Mouse (Mus musculus): ENCODE measurements around the gene Fga. TPM values are rescaled to one million over a fixed set of nuclear protein-coding genes. Genes with fewer than 3 reads are reported as not detected.

The Fga gene
- polyA plus RNA-seq, 1 experiment from 2014 or later, result 19.2 TPM

GRCm38 (mm10) chr3:83016236-83016635 lies 9.6 kb upstream of the Fga start:
- Histone ChIP-seq H3K27me3 (replicated peaks; ENCODE audit: control insufficient read depth, insufficient read depth, low read length) (no peaks in the 10 kb centered on the region), H3K4me2 (ENCODE audit: low read depth, low read length) (no peak overlapping the region), H3K4me3 (ENCODE audit: low read length) (no peak overlapping the region), H3K9me3 (ENCODE audit: control insufficient read depth, low read length) (no peaks in the 10 kb centered on the region), H3K36me3 (ENCODE audit: control insufficient read depth, insufficient read depth, low read length) (no peaks in the 10 kb centered on the region), H3K9ac (ENCODE audit: low read depth, low read length) (no peak overlapping the region), H3K4me1 (ENCODE audit: control insufficient read depth, insufficient read depth, low read length) (no peaks in the 10 kb centered on the region), H3K27ac (ENCODE audit: low read length) (no peak overlapping the region)
- 86% methylated on average over 1 of the region's 1 CpGs for WGBS
- no peak for ATAC-seq

GRCm38 (mm10) chr3:83020387-83020786 lies 5.5 kb upstream of the Fga start:
- no peak overlapping the region for H3K9ac ChIP-seq (ENCODE audit: low read depth, low read length)
- H3K4me1 ChIP-seq (ENCODE audit: control insufficient read depth, insufficient read depth, low read length), result no peaks in the 10 kb centered on the region
- H3K9me3 ChIP-seq (ENCODE audit: control insufficient read depth, low read length), result no peaks in the 10 kb centered on the region
- no peak overlapping the region for H3K4me2 ChIP-seq (ENCODE audit: low read depth, low read length)
- ATAC-seq, result peak; percentile 87
- no peak overlapping the region for H3K27ac ChIP-seq (ENCODE audit: low read length)
- no peaks in the 10 kb centered on the region for H3K27me3 ChIP-seq (replicated peaks; ENCODE audit: control insufficient read depth, insufficient read depth, low read length)
- WGBS, result 67% methylated on average over 2 of the region's 2 CpGs
- H3K36me3 ChIP-seq (ENCODE audit: control insufficient read depth, insufficient read depth, low read length), result no peaks in the 10 kb centered on the region
- H3K4me3 ChIP-seq (ENCODE audit: low read length), result no peak overlapping the region

- H3K4me1 ChIP-seq (ENCODE audit: control insufficient read depth, insufficient read depth, low read length), result no peaks in the 10 kb centered on the region
- no peaks in the 10 kb centered on the region for H3K9me3 ChIP-seq (ENCODE audit: control insufficient read depth, low read length)
- no peak overlapping the region for H3K4me3 ChIP-seq (ENCODE audit: low read length)
- H3K27me3 ChIP-seq (replicated peaks; ENCODE audit: control insufficient read depth, insufficient read depth, low read length), result no peaks in the 10 kb centered on the region
- WGBS, result 84% methylated on average over 5 of the region's 5 CpGs
- no peak overlapping the region for H3K9ac ChIP-seq (ENCODE audit: low read depth, low read length)
- no peak overlapping the region for H3K27ac ChIP-seq (ENCODE audit: low read length)
- H3K36me3 ChIP-seq (ENCODE audit: control insufficient read depth, insufficient read depth, low read length), result no peaks in the 10 kb centered on the region
- no peak for ATAC-seq
- H3K4me2 ChIP-seq (ENCODE audit: low read depth, low read length), result no peak overlapping the region
Observed at GRCm38 (mm10) chr3:83021176-83021575, 4.7 kb upstream of the Fga start.

- no peaks in the 10 kb centered on the region for H3K36me3 ChIP-seq (ENCODE audit: control insufficient read depth, insufficient read depth, low read length)
- H3K4me2 ChIP-seq (ENCODE audit: low read depth, low read length), result no peak overlapping the region
- 78% methylated on average over 6 of the region's 6 CpGs for WGBS
- no peaks in the 10 kb centered on the region for H3K9me3 ChIP-seq (ENCODE audit: control insufficient read depth, low read length)
- H3K4me1 ChIP-seq (ENCODE audit: control insufficient read depth, insufficient read depth, low read length), result no peaks in the 10 kb centered on the region
- ATAC-seq, result no peak
- H3K27me3 ChIP-seq (replicated peaks; ENCODE audit: control insufficient read depth, insufficient read depth, low read length), result no peaks in the 10 kb centered on the region
- H3K27ac ChIP-seq (ENCODE audit: low read length), result no peak overlapping the region
- H3K9ac ChIP-seq (ENCODE audit: low read depth, low read length), result no peak overlapping the region
- no peak overlapping the region for H3K4me3 ChIP-seq (ENCODE audit: low read length)
Observed at GRCm38 (mm10) chr3:83025036-83025435, 840 bp upstream of the Fga start.

- H3K27me3 ChIP-seq (replicated peaks; ENCODE audit: control insufficient read depth, insufficient read depth, low read length), result no peaks in the 10 kb centered on the region
- ATAC-seq, result no peak
- H3K9me3 ChIP-seq (ENCODE audit: control insufficient read depth, low read length), result no peaks in the 10 kb centered on the region
- H3K27ac ChIP-seq (ENCODE audit: low read length), result no peak overlapping the region
- H3K4me3 ChIP-seq (ENCODE audit: low read length), result no peak overlapping the region
- H3K4me1 ChIP-seq (ENCODE audit: control insufficient read depth, insufficient read depth, low read length), result no peaks in the 10 kb centered on the region
- H3K9ac ChIP-seq (ENCODE audit: low read depth, low read length), result no peak overlapping the region
- 90% methylated on average over 9 of the region's 9 CpGs for WGBS
- H3K36me3 ChIP-seq (ENCODE audit: control insufficient read depth, insufficient read depth, low read length), result no peaks in the 10 kb centered on the region
- H3K4me2 ChIP-seq (ENCODE audit: low read depth, low read length), result no peak overlapping the region
Observed at GRCm38 (mm10) chr3:83027546-83028251, 1.8 kb downstream of the Fga start.

- Histone ChIP-seq H3K4me3 (ENCODE audit: low read length) (no peak overlapping the region), H3K9ac (ENCODE audit: low read depth, low read length) (no peak overlapping the region), H3K9me3 (ENCODE audit: control insufficient read depth, low read length) (no peaks in the 10 kb centered on the region), H3K27me3 (replicated peaks; ENCODE audit: control insufficient read depth, insufficient read depth, low read length) (no peaks in the 10 kb centered on the region), H3K27ac (ENCODE audit: low read length) (no peak overlapping the region), H3K4me2 (ENCODE audit: low read depth, low read length) (no peak overlapping the region), H3K36me3 (ENCODE audit: control insufficient read depth, insufficient read depth, low read length) (no peaks in the 10 kb centered on the region), H3K4me1 (ENCODE audit: control insufficient read depth, insufficient read depth, low read length) (no peaks in the 10 kb centered on the region)
- ATAC-seq, result no peak
- WGBS, result 83% methylated on average over 4 of the region's 4 CpGs
Observed at GRCm38 (mm10) chr3:83030331-83030730, 4.5 kb downstream of the Fga start.

GRCm38 (mm10) chr3:83032746-83033308 lies 7.0 kb downstream of the Fga start:
- no peak for ATAC-seq
- Histone ChIP-seq H3K4me1 (ENCODE audit: control insufficient read depth, insufficient read depth, low read length) (no peaks in the 10 kb centered on the region), H3K27me3 (replicated peaks; ENCODE audit: control insufficient read depth, insufficient read depth, low read length) (no peaks in the 10 kb centered on the region), H3K4me3 (ENCODE audit: low read length) (no peak overlapping the region), H3K9me3 (ENCODE audit: control insufficient read depth, low read length) (no peaks in the 10 kb centered on the region), H3K4me2 (ENCODE audit: low read depth, low read length) (no peak overlapping the region), H3K27ac (ENCODE audit: low read length) (no peak overlapping the region), H3K36me3 (ENCODE audit: control insufficient read depth, insufficient read depth, low read length) (no peaks in the 10 kb centered on the region), H3K9ac (ENCODE audit: low read depth, low read length) (no peak overlapping the region)
- WGBS, result 62% methylated on average over 13 of the region's 13 CpGs

- Histone ChIP-seq H3K4me2 (ENCODE audit: low read depth, low read length) (no peak overlapping the region), H3K9ac (ENCODE audit: low read depth, low read length) (no peak overlapping the region), H3K4me1 (ENCODE audit: control insufficient read depth, insufficient read depth, low read length) (no peaks in the 10 kb centered on the region), H3K9me3 (ENCODE audit: control insufficient read depth, low read length) (no peaks in the 10 kb centered on the region), H3K36me3 (ENCODE audit: control insufficient read depth, insufficient read depth, low read length) (no peaks in the 10 kb centered on the region), H3K27ac (ENCODE audit: low read length) (no peak overlapping the region), H3K4me3 (ENCODE audit: low read length) (no peak overlapping the region), H3K27me3 (replicated peaks; ENCODE audit: control insufficient read depth, insufficient read depth, low read length) (no peaks in the 10 kb centered on the region)
- 85% methylated on average over 8 of the region's 8 CpGs for WGBS
- no peak for ATAC-seq
Observed at GRCm38 (mm10) chr3:83033801-83034200, 7.9 kb downstream of the Fga start.

- no peaks in the 10 kb centered on the region for H3K9me3 ChIP-seq (ENCODE audit: control insufficient read depth, low read length)
- H3K27me3 ChIP-seq (replicated peaks; ENCODE audit: control insufficient read depth, insufficient read depth, low read length), result no peaks in the 10 kb centered on the region
- no peaks in the 10 kb centered on the region for H3K4me1 ChIP-seq (ENCODE audit: control insufficient read depth, insufficient read depth, low read length)
- no peak overlapping the region for H3K9ac ChIP-seq (ENCODE audit: low read depth, low read length)
- H3K4me3 ChIP-seq (ENCODE audit: low read length), result no peak overlapping the region
- peak; percentile 57 for ATAC-seq
- 51% methylated on average over 2 of the region's 2 CpGs for WGBS
- no peak overlapping the region for H3K27ac ChIP-seq (ENCODE audit: low read length)
- no peaks in the 10 kb centered on the region for H3K36me3 ChIP-seq (ENCODE audit: control insufficient read depth, insufficient read depth, low read length)
- no peak overlapping the region for H3K4me2 ChIP-seq (ENCODE audit: low read depth, low read length)
Observed at GRCm38 (mm10) chr3:83038865-83039264, 13.0 kb downstream of the Fga start.

GRCm38 (mm10) chr3:83039666-83040065 lies 13.8 kb downstream of the Fga start:
- peak; percentile 88 for ATAC-seq
- Histone ChIP-seq H3K4me3 (ENCODE audit: low read length) (no peak overlapping the region), H3K9ac (ENCODE audit: low read depth, low read length) (no peak overlapping the region), H3K9me3 (ENCODE audit: control insufficient read depth, low read length) (no peaks in the 10 kb centered on the region), H3K4me2 (ENCODE audit: low read depth, low read length) (no peak overlapping the region), H3K36me3 (ENCODE audit: control insufficient read depth, insufficient read depth, low read length) (no peaks in the 10 kb centered on the region), H3K27me3 (replicated peaks; ENCODE audit: control insufficient read depth, insufficient read depth, low read length) (no peaks in the 10 kb centered on the region), H3K4me1 (ENCODE audit: control insufficient read depth, insufficient read depth, low read length) (no peaks in the 10 kb centered on the region), H3K27ac (ENCODE audit: low read length) (0 out of 2 replicates have a peak overlapping the region, but pooled peaks have one; percentile 17)
- 65% methylated on average over 4 of the region's 4 CpGs for WGBS

All from intestine, embryonic 16.5 days (tissue).